8 mouse cellular contexts compared by ENCODE assay signal in the genomic region with DNA sequence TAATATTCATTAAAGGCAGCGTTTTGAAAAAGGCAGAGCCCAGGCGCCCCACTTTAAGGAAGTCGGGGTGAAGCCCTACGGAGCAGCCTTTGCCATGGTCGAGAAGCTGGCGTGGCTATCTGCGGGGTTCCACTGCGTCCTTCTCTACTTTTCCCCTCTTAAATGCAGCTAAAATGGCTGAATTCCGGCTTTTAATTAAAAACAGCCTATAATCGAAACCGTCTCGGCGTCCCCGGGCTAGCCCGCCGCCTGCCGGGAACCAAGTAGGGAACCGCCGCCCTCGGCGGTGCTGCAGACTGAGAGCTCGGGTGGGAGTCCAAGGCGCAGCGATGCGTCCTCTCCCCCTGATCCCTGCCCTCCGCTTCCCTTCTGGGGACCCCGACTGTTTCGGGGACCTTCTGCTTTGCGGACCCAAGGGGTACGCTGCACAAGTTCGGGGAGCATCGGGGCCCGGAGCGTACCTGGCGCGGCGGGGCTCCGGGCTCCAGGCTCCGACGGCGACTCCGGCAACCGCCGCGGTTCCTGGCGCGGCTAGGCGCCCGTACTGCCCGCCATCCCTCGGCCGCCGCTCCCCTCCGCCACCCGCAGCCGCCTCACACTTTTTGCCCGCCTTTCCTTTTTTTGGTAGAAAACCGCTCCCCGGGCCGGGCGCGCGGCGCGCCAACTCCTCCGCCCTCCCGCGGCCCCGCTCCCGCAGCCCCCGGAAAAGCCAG. TPM values are rescaled to one million over a fixed set of nuclear protein-coding genes. Genes with fewer than 3 reads are reported as not detected.
DNase-seq lines count a peak whose midpoint lies in the region; ATAC-seq and TF ChIP-seq lines count a peak whose summit lies in the region.

No protein-coding gene starts in this region.

- H3K9ac ChIP-seq in forebrain, embryonic 12.5 days: peak overlapping the region; percentile 100

- ATAC-seq in forebrain, embryonic 12.5 days (ENCODE audit: low FRiP score): no peak

- no peak for TF ChIP-seq CTCF in lung, adult 2 months (IDR thresholded peaks at IDR 0.05; ENCODE audit: insufficient read depth, low read length)

- no peaks in the 10 kb centered on the region for H3K9me3 ChIP-seq in forebrain, embryonic 12.5 days

- WGBS in forebrain, embryonic 12.5 days: under 1% methylated on average over 71 of the region's 71 CpGs
- WGBS in large intestine, adult 2 months: under 1% methylated on average over 71 of the region's 71 CpGs
- under 1% methylated on average over 69 of the region's 71 CpGs for WGBS in lung, adult 2 months

- intact Hi-C loops in heart, postnatal 14 days (cut with DNase I): loop anchor here (2.0 kb wide), 1 partner anchor 88 kb away; no protein-coding TSS in a partner anchor

- peaks cover 22% of the 10 kb centered on the region for H3K4me1 ChIP-seq in forebrain, embryonic 12.5 days
- H3K4me1 ChIP-seq in lung, adult 2 months (ENCODE audit: control insufficient read depth, insufficient read depth, low read length): peaks cover 17% of the 10 kb centered on the region

- H3K36me3 ChIP-seq in forebrain, embryonic 12.5 days (replicated peaks): peaks cover 15% of the 10 kb centered on the region

- no peak for TF ChIP-seq POLR2A in lung, adult 2 months (IDR thresholded peaks at IDR 0.05; ENCODE audit: borderline replicate concordance, extremely low read depth, low read depth, low read length)

- no peaks in the 10 kb centered on the region for H3K27me3 ChIP-seq in forebrain, embryonic 12.5 days

- peak; percentile 52 for DNase-seq in CD4-positive helper T cell, adult 2 months (ENCODE audit: low read depth, low spot score)
- DNase-seq in adrenal gland, postnatal 10 days: peak; percentile 76
- DNase-seq in heart, postnatal 14 days: peak; percentile 75 to 80
- peak; percentile 14 for DNase-seq in large intestine, adult 2 months (ENCODE audit: low read depth, low spot score)
- peak; percentile 81 for DNase-seq in lung, adult 2 months
- DNase-seq in retina, embryonic 14.5 days (ENCODE audit: low spot score): peak; percentile 56
- peak; percentile 62 for DNase-seq in urinary bladder, postnatal 25 days (ENCODE audit: low spot score)

- H3K4me2 ChIP-seq in forebrain, embryonic 12.5 days: peak overlapping the region; percentile 97

- peak overlapping the region; percentile 100 for H3K27ac ChIP-seq in forebrain, embryonic 12.5 days

- H3K4me3 ChIP-seq in forebrain, embryonic 12.5 days (replicated peaks): peak overlapping the region; percentile 96
- peak overlapping the region; percentile 95 for H3K4me3 ChIP-seq in lung, adult 2 months (replicated peaks; ENCODE audit: extremely low read depth, low read depth, low read length)

RNA-seq across cellular contexts. Expression of a gene that starts 0.5 kb away (rescaled TPM):
- 10 to 100 TPM; 77.5 to 98.6 TPM for total RNA-seq in adrenal gland, postnatal 10 days (2021)
- polyA plus RNA-seq in forebrain, embryonic 12.5 days (2016; fragmentation: Nextera tagmentation; extraction: Ambion mirVana): 56.8 and 64.6 TPM in 2 replicates
- 10 to 100 TPM; 75.6 to 83.8 TPM for total RNA-seq in heart, postnatal 14 days (2021)
- 15.3 and 31.8 TPM in 2 replicates for polyA plus RNA-seq in large intestine, adult 2 months (2012; rRNA removed)
- 60.1 and 87.1 TPM in 2 replicates for polyA plus RNA-seq in lung, adult 2 months (2012; rRNA removed)

Comparison
In these comparisons a context has a peak if more than half of its experiments do, and no peak if none do; other contexts are left out.
1. DNase-seq: peak in every context shown above with its lines; median percentile 81 in lung, adult 2 months; 78 in heart, postnatal 14 days; 76 in adrenal gland, postnatal 10 days; 62 in urinary bladder, postnatal 25 days; 56 in retina, embryonic 14.5 days; 52 in CD4-positive helper T cell, adult 2 months; 14 in large intestine, adult 2 months.